Mouse (Mus musculus) CD4-positive helper T cell, adult 2 months (primary cell): ENCODE results near the gene Olfr699.
"Not testable (repeated sequence)": the region's sequence is repeated elsewhere in the genome, so short reads cannot be mapped to it uniquely, and the experiment has no call there.

Source experiments
- DNase-seq: peaks from one replicate; pipeline ENCODE4 v3.0.0-alpha.2; 2012; ENCODE audit warnings: low read depth, missing footprints, low spot score

The Olfr699 gene

GRCm38 (mm10) chr7:106793098-106793497 is at the start of gene Olfr699:
Gene Olfr699 (minus strand): TSS chr7:106793198.
- DNase-seq = no peak

- DNase-seq = no peak
Measured at GRCm38 (mm10) chr7:106833793-106834192, 40.8 kb upstream of the Olfr699 start, which contains the start of gene Olfr702. Gene Olfr702 (minus strand): TSS chr7:106833893.

GRCm38 (mm10) chr7:106818414-106818813 is 25.4 kb upstream of the Olfr699 start:
- no peak for DNase-seq

GRCm38 (mm10) chr7:106815775-106816174 is 22.8 kb upstream of the Olfr699 start:
- DNase-seq = peak; percentile 59

- DNase-seq = no peak
Measured at GRCm38 (mm10) chr7:106813829-106814228, 20.8 kb upstream of the Olfr699 start, which contains the start of gene Olfr701. Gene Olfr701 (plus strand): TSS chr7:106814129.

GRCm38 (mm10) chr7:106808734-106809133 is 15.7 kb upstream of the Olfr699 start, which contains the start of gene Olfr700:
Gene Olfr700 (minus strand): TSS chr7:106808834.
- no peak for DNase-seq

GRCm38 (mm10) chr7:106788330-106788729 is 4.7 kb downstream of the Olfr699 start:
- peak; percentile 14 for DNase-seq

- not testable (repeated sequence) for DNase-seq
Measured at GRCm38 (mm10) chr7:106761008-106761407, 32.0 kb downstream of the Olfr699 start.

GRCm38 (mm10) chr7:106758800-106759199 is 34.2 kb downstream of the Olfr699 start:
- DNase-seq = no peak

- DNase-seq = no peak
Measured at GRCm38 (mm10) chr7:106755297-106755696, 37.7 kb downstream of the Olfr699 start, which contains the start of gene Olfr698. Gene Olfr698 (minus strand): TSS chr7:106755397.

- no peak for DNase-seq
Measured at GRCm38 (mm10) chr7:106745811-106746210, 47.2 kb downstream of the Olfr699 start.

GRCm38 (mm10) chr7:106742343-106742742 is 50.7 kb downstream of the Olfr699 start, which contains the start of gene Olfr697:
Gene Olfr697 (minus strand): TSS chr7:106742443.
- DNase-seq = no peak
